Mouse (Mus musculus) lung, postnatal 0 days (tissue): ENCODE data around the gene Babam2.

Experiments used
- CTCF ChIP-seq: IDR thresholded peaks from 2 replicates; pipeline ENCODE4 v1.5.1; 2016; ENCODE audit warnings: antibody characterized with exemption, mild to moderate bottlenecking
- EP300 ChIP-seq: IDR thresholded peaks from 2 replicates; pipeline ENCODE4 v1.6.1; 2016; ENCODE audit warnings: antibody characterized with exemption, mild to moderate bottlenecking, control low read depth

DNA sequence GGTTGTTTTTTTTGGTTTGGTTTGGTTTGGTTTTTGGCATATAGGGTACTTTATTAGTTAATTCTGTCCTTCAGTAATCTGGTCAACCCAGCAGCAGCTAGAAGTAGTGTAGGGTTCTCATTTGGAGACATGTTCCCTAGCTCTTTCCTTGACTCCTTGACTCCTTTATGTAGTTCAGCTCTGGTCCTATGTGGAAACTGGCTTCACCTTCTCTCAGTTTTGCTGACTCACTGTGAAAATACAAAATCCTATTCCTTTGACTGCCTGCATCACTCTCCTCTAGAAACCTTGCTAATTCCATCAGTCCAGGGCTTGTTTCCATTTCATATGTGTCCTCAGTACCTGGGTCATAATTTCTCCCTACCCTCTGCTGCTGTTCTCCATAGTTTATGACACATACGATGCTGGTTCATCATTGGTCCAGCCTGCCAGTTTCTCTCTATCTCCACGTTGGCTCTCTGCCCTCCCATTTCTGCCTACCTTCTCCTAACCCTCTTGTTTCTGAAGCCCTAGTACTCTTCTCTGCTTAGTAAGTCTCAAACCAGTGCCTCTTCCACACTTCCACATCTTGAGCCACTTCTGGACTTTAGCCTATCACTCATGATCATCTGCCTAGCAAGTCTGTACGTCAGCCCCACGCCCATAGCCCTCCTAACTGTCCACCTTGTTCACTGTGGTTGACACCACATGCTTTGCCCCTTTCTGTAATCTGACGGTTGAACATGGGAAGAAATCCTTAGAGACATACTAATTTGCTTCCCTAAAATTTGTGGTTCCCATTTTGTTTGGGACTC is 163.5 kb downstream of the Babam2 start:
- TF ChIP-seq CTCF, result no peak
- TF ChIP-seq EP300, result no peak
